Mouse (Mus musculus): ENCODE results near the gene Vps16. TPM values are rescaled to one million over a fixed set of nuclear protein-coding genes. Genes with fewer than 3 reads are reported as not detected.

Gene Vps16
- total and polyA plus RNA-seq, 3 experiments = 26.3 to 32.9 (median 26.9) TPM

DNA sequence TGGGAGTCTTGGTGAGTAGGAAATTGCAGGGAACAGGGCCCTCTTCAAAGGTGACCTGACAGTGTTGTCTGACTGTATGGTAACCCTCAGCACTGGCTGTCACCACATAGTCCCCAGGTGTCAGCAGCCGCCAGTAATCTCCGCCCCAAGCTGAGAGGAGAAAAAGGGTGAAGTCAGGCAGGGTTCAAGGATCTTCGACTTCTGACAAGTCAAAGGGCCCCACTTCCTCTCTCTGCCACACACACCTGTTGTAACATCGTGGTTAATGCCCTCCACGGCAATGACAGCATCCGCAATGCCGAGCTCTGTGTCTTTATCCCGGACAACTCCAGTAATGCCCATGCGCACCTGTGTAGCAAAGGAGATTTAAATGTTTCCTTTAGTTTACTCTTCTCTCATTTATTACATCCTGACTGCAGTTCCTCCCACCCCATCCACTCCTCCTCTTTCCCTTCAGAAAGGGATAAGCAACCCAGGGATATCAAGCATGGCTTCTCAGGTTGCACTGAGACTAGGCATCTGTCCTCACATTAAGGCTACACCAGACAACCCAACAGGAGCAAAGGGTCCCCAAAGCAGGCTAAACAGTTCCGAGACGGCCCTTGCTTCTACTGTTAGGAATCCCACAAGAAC, 33.0 kb upstream of the Vps16 start:
- intact Hi-C loops (cut with DNase I) = loop anchor here (10.0 kb wide), 1 partner anchor 76 kb away; no protein-coding TSS in a partner anchor
- no peak for TF ChIP-seq EP300 (IDR thresholded peaks at IDR 0.05; ENCODE audit: insufficient read depth, low read depth, low read length)
- no peak for TF ChIP-seq CTCF (IDR thresholded peaks at IDR 0.05)
- no peak for TF ChIP-seq POLR2A (IDR thresholded peaks at IDR 0.05; ENCODE audit: insufficient read depth, low read depth, low read length)
- H3K36me3 ChIP-seq (ENCODE audit: control insufficient read depth, insufficient read depth, low read length) = no peaks in the 10 kb centered on the region
- H3K4me3 ChIP-seq = no peak overlapping the region
- 0 out of 2 replicates have a peak, but pooled peaks cover 2% of the 10 kb centered on the region for H3K27me3 ChIP-seq (ENCODE audit: control insufficient read depth, insufficient read depth, low read length)
- H3K9ac ChIP-seq (ENCODE audit: low read depth, low read length) = no peak overlapping the region
- no peak overlapping the region for H3K27ac ChIP-seq
- 83% methylated on average over 11 of the region's 11 CpGs for WGBS
- H3K79me2 ChIP-seq (replicated peaks; ENCODE audit: control insufficient read depth, insufficient read depth, low read length) = no peaks in the 10 kb centered on the region
- no peak for DNase-seq
- H3K4me1 ChIP-seq (ENCODE audit: control insufficient read depth, insufficient read depth, low read length) = no peaks in the 10 kb centered on the region

DNA sequence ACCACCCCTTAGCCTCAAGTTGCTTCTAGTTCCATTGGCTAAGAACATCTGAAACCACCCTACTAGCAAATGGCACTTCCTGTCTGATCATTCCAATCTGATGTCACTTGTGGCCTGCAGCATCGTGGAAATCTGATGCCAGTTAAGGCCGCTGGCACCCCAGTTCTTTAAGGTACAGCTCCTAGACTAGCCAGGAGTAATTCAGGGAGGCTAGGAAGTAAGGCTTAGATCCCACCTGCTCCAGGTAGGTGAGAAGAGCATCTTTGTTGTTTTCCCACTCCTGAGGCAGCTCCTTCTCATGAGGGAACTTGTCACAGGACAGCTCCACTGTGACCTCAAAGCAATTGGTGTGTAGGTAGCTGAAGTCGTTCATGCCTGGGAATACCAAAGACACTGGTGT, 31.3 kb upstream of the Vps16 start:
- Histone ChIP-seq H3K27ac (no peak overlapping the region), H3K4me3 (no peak overlapping the region), H3K79me2 (replicated peaks; ENCODE audit: control insufficient read depth, insufficient read depth, low read length) (no peaks in the 10 kb centered on the region), H3K27me3 (ENCODE audit: control insufficient read depth, insufficient read depth, low read length) (no peaks in the 10 kb centered on the region), H3K4me1 (ENCODE audit: control insufficient read depth, insufficient read depth, low read length) (no peaks in the 10 kb centered on the region), H3K9ac (ENCODE audit: low read depth, low read length) (no peak overlapping the region), H3K36me3 (ENCODE audit: control insufficient read depth, insufficient read depth, low read length) (no peaks in the 10 kb centered on the region)
- WGBS = 70% methylated on average over 3 of the region's 3 CpGs
- DNase-seq = no peak
- intact Hi-C loops (cut with DNase I) = loop anchor here (10.0 kb wide), 1 partner anchor 78 kb away; no protein-coding TSS in a partner anchor
- TF ChIP-seq POLR2A (IDR thresholded peaks at IDR 0.05; ENCODE audit: insufficient read depth, low read depth, low read length) = no peak
- no peak for TF ChIP-seq CTCF (IDR thresholded peaks at IDR 0.05)
- TF ChIP-seq EP300 (IDR thresholded peaks at IDR 0.05; ENCODE audit: insufficient read depth, low read depth, low read length) = no peak

DNA sequence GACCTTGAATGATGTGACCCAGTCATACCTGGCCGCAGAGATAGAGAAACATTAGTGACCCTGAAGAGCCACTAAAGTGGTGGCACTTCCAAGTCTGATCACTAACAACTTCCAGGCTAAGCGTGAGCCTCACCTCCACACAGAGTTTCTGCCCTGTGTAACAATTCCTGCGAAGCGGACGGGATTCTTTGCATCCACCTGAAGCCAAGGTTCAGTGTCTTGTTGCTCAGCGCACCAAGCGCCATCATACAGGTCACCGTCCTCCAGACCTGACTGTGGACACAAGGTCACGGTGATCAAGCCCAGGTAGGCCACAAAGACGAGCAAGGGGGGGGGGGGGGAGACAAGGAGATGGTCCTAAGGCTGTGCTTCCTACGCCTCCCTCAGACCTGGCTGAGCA, 28.4 kb upstream of the Vps16 start:
- 95% methylated on average over 11 of the region's 11 CpGs for WGBS
- H3K79me2 ChIP-seq (replicated peaks; ENCODE audit: control insufficient read depth, insufficient read depth, low read length) = no peaks in the 10 kb centered on the region
- no peak overlapping the region for H3K4me3 ChIP-seq
- H3K27me3 ChIP-seq (ENCODE audit: control insufficient read depth, insufficient read depth, low read length) = no peaks in the 10 kb centered on the region
- H3K27ac ChIP-seq = no peak overlapping the region
- H3K4me1 ChIP-seq (ENCODE audit: control insufficient read depth, insufficient read depth, low read length) = no peaks in the 10 kb centered on the region
- H3K36me3 ChIP-seq (ENCODE audit: control insufficient read depth, insufficient read depth, low read length) = no peaks in the 10 kb centered on the region
- TF ChIP-seq POLR2A (IDR thresholded peaks at IDR 0.05; ENCODE audit: insufficient read depth, low read depth, low read length) = no peak
- no peak for TF ChIP-seq EP300 (IDR thresholded peaks at IDR 0.05; ENCODE audit: insufficient read depth, low read depth, low read length)
- TF ChIP-seq CTCF (IDR thresholded peaks at IDR 0.05) = no peak
- no peak for DNase-seq
- intact Hi-C loops (cut with DNase I) = loop anchor here (10.0 kb wide), 1 partner anchor 81 kb away; no protein-coding TSS in a partner anchor
- H3K9ac ChIP-seq (ENCODE audit: low read depth, low read length) = no peak overlapping the region

DNA sequence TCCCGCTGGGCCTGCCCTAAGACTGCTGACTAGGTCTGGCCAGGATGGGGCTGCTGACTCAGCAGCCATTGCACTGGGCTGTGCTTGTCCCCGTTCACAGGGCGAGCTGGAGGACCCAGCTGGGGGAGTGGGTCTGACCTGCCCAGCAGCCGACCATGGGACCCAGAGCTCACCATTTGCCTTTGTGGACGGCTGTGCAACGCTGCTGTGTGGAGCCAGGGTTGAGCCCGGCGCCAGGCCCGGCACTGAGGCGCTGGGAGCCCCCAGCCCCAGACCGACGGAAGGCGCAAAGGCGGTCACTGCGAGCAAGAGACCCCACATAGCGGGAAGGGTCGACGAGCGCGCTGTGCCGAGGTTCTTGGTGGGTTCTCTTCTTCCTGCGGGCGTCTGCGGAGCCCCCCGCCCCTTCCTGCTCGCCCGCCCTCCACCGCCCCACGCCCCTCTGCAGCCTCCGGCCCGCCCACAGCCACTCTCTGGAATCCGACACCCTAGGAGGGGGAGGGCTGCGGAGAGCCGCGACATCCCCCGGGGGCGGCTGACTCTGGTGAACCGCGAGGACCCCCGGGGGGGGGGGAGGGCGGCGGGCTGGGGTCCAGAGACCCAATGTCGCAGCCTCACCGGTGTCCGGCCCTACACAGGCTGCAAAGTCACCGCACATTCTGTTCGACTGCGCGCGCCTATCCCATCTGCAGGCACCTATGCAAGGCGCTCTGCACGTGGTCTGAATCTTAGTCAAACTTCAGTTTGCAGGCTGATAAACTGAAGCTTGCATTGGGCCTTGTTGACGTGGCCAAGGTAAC, 26.8 kb upstream of the Vps16 start, which contains the start of gene Cpxm1:
TSS of gene Cpxm1 (minus strand) at position 389 of the 800 bp plus-strand sequence.
- DNase-seq = peak; percentile 32 to 48

DNA sequence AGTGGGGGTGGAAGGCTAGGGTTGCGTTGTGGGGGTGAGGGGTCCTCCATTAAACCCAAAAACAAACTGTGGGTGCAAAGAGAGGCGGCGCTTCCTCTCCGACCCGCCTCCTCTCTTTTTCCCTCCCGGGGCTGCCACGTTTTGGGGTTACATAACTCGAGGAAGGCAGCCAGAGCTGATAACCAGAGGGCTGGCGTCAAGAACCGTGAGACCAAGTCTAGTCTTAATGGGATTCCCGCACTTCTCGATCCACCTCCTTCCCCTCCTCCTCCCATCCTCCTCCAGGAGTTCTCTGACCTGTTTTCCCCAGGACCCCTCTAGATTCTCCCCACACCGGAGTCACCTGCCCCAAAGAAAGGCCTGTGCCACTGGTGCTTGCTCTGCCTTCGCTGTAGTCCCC, 26.0 kb upstream of the Vps16 start:
- Histone ChIP-seq H3K27me3 (ENCODE audit: control insufficient read depth, insufficient read depth, low read length) (no peaks in the 10 kb centered on the region), H3K4me3 (peak overlapping the region; percentile 40), H3K4me1 (ENCODE audit: control insufficient read depth, insufficient read depth, low read length) (no peaks in the 10 kb centered on the region), H3K79me2 (replicated peaks; ENCODE audit: control insufficient read depth, insufficient read depth, low read length) (no peaks in the 10 kb centered on the region), H3K27ac (no peak overlapping the region), H3K9ac (ENCODE audit: low read depth, low read length) (no peak overlapping the region; the same call in 1 of the 2 replicates), H3K36me3 (ENCODE audit: control insufficient read depth, insufficient read depth, low read length) (no peaks in the 10 kb centered on the region)
- peak; percentile 50 to 60 for DNase-seq
- intact Hi-C loops (cut with DNase I) = loop anchor here (10.0 kb wide), 1 partner anchor 83 kb away; no protein-coding TSS in a partner anchor
- 15% methylated on average over 13 of the region's 14 CpGs for WGBS
- TF ChIP-seq CTCF (IDR thresholded peaks at IDR 0.05) = no peak

More for the DNA sequence above, 26.8 kb upstream of the Vps16 start, which contains the start of gene Cpxm1:
- Histone ChIP-seq H3K4me3 (peak within 1 kb of the TSS; percentile 40), H3K79me2 (replicated peaks; ENCODE audit: control insufficient read depth, insufficient read depth, low read length) (no peaks in the 10 kb centered on the region), H3K36me3 (ENCODE audit: control insufficient read depth, insufficient read depth, low read length) (no peaks in the 10 kb centered on the region), H3K4me1 (ENCODE audit: control insufficient read depth, insufficient read depth, low read length) (no peaks in the 10 kb centered on the region), H3K27me3 (ENCODE audit: control insufficient read depth, insufficient read depth, low read length) (no peaks in the 10 kb centered on the region), H3K27ac (no peak within 1 kb of the TSS; the same call in 1 of the 2 replicates), H3K9ac (ENCODE audit: low read depth, low read length) (peak within 1 kb of the TSS; percentile 22)
- no peak for TF ChIP-seq EP300 (IDR thresholded peaks at IDR 0.05; ENCODE audit: insufficient read depth, low read depth, low read length)
- intact Hi-C loops (cut with DNase I) = loop anchor here (10.0 kb wide), 1 partner anchor 83 kb away; no protein-coding TSS in a partner anchor
- WGBS = 3% methylated on average over 45 of the region's 53 CpGs

DNA sequence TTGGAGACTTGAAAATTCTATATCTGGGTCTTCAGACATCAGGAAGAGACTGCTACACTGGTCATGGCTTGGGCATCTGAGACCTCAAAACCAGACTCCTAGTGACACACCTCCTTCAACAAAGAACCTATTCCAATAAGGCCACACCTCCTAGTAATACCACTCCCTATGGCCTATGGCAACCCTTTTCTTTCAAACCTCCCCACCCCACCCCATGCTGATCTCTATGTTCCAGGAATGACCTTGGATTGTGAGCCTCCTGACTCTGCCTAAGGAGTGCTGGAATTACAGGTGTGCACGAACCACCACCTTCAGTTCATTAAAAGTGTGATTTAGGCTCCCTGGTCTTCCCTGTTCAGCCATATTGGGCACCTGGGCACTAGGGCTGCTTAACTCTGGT, 24.1 kb upstream of the Vps16 start:
- no peak overlapping the region for H3K4me3 ChIP-seq
- H3K9ac ChIP-seq (ENCODE audit: low read depth, low read length) = no peak overlapping the region
- DNase-seq = no peak
- no peaks in the 10 kb centered on the region for H3K4me1 ChIP-seq (ENCODE audit: control insufficient read depth, insufficient read depth, low read length)
- 96% methylated on average over 1 of the region's 1 CpGs for WGBS
- H3K27ac ChIP-seq = no peak overlapping the region
- no peaks in the 10 kb centered on the region for H3K36me3 ChIP-seq (ENCODE audit: control insufficient read depth, insufficient read depth, low read length)
- intact Hi-C loops (cut with DNase I) = no loop called here
- TF ChIP-seq EP300 (IDR thresholded peaks at IDR 0.05; ENCODE audit: insufficient read depth, low read depth, low read length) (no peak), POLR2A (IDR thresholded peaks at IDR 0.05; ENCODE audit: insufficient read depth, low read depth, low read length) (no peak), CTCF (IDR thresholded peaks at IDR 0.05) (no peak)
- no peaks in the 10 kb centered on the region for H3K27me3 ChIP-seq (ENCODE audit: control insufficient read depth, insufficient read depth, low read length)
- H3K79me2 ChIP-seq (replicated peaks; ENCODE audit: control insufficient read depth, insufficient read depth, low read length) = no peaks in the 10 kb centered on the region

Measured in heart, adult 2 months (tissue).